Mouse (Mus musculus) urinary bladder, adult 2 months (tissue): ENCODE data around the gene Dus4l. TPM values are rescaled to one million over a fixed set of nuclear protein-coding genes. Genes with fewer than 3 reads are reported as not detected.
"Not testable (repeated sequence)": the region's sequence is repeated elsewhere in the genome, so short reads cannot be mapped to it uniquely, and the experiment has no call there.

Experiments used
- DNase-seq: peaks from one replicate; pipeline ENCODE4 v3.0.0; 2022; ENCODE audit warnings: low spot score
- polyA plus RNA-seq: library from polyadenylated mRNA; depleted of rRNA; stranded (reverse); fragments of >200 nt; gene quantifications from 2 replicates; pipeline ENCODE4 v1.2.3, GENCODE M21; 2012; rRNA removed

Gene Dus4l
- polyA plus RNA-seq, result 6.9 and 7.1 TPM in 2 replicates

DNA sequence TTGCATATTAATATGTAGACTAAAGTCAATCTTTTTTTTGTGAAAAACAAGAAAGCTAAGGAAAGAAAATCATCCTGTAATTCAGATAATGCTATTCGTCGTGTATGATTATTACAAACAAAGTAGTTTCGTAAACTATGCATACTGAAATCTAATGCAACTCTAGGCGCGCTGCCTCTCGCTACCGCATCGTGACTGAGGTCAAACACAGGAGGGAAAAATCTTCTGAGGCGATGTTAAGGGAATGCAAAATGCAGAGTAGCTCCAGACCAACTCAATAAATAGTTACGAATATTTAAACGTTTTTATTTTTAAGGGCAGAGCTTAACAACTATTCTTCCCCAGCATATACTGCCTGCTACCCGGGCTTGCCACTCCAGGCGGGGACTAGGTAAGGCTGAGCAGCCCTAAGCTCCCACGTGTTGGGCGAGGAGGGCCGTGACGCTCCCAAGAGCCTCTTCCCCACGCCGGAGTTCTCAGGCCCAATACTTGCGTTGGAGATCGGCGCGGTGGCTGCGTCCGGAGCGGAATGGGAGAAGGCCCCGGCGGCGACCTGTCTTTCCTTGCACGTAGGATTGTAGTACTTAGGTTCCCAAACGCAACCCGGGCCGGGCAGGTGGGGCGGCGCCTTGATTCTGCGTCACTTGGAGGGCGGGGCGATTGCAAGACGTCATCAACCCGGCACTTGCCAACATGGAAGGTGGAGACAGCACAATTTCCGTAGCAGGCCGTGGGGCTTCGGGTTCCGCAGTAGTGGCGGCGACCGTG, at the start of gene Dus4l, which contains the start of gene Cog5:
Gene Dus4l (minus strand): TSS at position 630 of the 768 bp plus-strand sequence.
Gene Cog5 (plus strand): TSS at position 673 of the 768 bp plus-strand sequence.
- DNase-seq, result peak; percentile 99

DNA sequence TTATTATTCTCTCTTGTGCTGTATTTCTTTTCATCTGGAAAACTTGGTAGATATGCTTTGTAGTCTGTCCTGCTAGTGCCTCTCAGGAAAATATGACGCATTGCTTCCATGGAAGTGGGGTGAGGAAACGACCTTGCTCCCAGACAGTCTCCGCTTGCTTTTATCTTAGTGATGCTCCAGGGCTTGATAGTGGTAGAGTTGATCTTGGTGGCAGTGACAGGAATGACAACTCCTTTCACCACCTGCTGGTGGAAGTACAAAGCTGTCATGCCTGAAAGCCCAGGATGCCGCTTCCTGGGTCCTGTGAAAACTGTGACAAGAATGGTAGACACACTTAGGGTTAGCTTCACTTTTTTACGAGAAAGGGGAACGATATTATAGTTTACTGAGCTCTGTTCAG, 49.3 kb upstream of the Dus4l start:
- DNase-seq, result no peak

GRCm38 (mm10) chr12:31701411-31701810, 46.8 kb upstream of the Dus4l start:
- no peak for DNase-seq

DNA sequence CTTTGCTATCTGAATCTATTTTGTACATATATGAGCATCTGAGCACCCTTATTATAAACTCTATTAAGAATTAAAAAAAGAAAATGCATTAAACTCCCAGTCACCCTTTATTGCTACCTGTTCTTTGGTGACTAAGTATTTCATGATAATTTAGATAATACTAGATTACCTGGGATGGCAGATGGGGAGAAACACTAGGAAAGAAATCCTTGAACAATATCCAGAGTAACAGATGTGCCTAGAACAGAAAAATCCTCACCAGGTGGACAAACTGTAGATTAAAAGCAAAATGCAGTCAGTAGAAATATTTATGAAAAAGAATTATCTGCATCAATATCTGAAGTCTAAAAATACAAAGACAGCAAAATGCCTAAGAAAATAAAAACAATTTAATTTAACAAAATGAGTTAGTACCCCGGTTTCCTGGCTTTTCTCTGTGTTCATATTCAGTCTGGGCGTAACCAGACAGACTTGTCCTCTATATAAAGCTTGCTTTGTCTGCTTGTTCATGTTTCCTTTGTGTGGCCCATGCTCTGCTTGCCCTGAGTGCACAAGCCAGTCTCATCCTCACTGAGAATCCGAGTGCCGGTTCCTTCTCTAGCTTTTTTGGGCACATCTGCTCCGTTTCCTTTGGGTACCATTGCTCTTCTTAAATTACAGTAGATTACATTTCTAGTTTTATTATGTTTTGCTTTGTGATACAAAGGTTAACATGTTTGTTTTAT, 46.2 kb upstream of the Dus4l start:
- DNase-seq, result no peak

GRCm38 (mm10) chr12:31693278-31693677, 38.7 kb upstream of the Dus4l start:
- DNase-seq, result no peak

DNA sequence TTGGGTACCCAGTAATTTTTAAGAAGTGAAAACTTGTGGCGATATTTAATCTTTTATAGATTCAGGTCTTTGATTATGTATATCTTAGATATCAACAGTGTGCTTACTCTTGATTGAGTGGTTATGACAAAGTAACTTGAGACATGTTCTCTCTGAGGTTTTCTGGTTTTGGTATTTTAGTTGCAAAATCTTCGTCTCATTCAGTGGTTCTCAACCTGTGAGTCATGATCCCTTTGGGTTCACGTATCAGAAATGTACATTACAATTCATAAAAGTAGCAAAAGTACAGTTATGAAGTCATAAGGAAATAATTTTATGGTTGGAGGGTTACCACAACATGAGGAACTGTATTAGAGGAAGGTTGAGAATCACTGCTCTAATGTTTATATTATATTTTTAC, 32.1 kb upstream of the Dus4l start:
- no peak for DNase-seq

DNA sequence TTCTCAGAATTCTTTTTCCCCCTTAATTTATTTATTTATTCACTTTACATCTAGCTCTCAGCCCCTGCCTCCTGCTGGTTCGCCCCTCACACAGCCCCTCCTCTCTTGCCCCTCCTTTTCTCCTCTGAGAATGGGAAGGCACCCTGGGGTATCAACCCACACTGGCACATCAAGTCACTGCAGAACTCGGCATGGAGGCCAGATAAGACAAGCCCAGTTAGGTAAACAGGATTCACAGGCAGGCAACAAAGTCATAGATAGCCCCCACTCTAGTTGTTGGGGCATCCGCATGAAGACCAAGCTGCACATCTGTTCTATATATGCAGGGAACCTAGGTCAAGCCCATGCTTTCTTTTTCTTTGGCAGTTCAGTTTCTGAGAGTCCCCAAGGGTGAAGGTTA, 12.6 kb upstream of the Dus4l start:
- no peak for DNase-seq

DNA sequence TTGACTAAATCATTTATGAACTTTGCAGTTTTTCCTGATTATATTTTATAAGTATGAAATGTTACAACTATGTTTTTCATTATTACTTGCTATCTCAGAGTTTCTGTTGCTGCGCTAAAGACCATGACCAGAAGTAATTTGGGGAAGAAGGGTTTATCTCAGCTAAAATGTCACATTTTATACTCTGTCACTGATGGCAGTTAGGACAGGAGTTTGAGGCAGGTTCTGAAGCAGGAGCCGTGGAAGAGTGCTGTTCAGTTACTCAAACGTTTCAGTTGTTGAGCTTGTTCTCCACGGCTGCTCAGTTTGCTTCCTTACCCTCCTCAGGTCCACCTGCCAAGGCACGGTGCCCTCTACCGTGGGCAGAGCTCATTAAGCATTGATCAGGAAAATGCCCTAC, 11.4 kb upstream of the Dus4l start:
- DNase-seq, result no peak

- DNase-seq, result no peak
These were observed 2.2 kb upstream of the Dus4l start for GRCm38 (mm10) chr12:31656841-31657240.

DNA sequence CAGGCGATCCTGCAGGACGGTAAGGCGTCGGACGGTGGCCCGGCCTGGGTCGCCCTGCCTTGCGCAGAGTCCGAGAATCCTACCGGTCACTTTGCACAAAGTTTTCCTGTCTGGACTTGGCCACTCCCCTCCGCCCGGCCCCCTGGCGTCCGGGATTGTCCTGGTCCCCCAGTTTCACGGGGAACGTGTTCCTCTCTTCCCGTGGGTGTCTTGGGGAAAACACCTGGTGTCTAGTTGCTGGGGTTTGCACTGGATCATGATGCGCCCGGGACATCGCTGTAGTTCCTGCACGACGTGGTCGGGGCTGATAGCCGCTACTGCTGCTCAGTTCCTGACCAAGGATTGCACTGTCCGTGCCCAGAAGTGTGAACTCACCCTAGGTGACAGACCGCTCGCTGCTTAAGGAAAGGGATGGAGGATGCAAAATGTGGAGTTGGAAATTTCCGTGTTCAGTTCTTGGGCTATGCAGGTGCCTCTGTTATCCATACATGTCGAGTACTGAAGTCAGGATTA, 395 bp upstream of the Dus4l start:
- no peak for DNase-seq

DNA sequence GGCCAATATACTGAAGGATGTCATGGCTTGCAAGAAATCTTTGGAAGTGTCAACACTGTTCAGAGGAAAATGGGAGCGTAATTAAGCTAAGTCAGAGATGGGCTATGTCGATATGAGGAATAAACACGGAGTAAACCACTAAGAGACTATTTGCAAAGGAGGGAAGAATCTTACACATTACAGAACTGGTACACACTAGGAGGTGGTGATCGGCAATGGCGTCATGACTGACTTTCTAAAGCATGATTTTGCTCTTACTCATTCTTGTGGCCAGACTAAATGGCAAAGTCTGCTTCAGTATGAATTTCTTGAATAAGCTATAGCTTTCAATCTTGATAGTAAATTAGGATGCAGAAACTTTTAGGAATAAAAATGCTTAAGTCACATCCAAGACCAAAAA, 1.0 kb downstream of the Dus4l start:
- no peak for DNase-seq

GRCm38 (mm10) chr12:31635240-31635607, 19.4 kb downstream of the Dus4l start:
- DNase-seq, result no peak

- peak; percentile 69 for DNase-seq
These were observed 20.0 kb downstream of the Dus4l start, which contains the start of gene Bcap29 for GRCm38 (mm10) chr12:31634343-31635239. TSS of gene Bcap29 (minus strand) at chr12:31634658.

DNA sequence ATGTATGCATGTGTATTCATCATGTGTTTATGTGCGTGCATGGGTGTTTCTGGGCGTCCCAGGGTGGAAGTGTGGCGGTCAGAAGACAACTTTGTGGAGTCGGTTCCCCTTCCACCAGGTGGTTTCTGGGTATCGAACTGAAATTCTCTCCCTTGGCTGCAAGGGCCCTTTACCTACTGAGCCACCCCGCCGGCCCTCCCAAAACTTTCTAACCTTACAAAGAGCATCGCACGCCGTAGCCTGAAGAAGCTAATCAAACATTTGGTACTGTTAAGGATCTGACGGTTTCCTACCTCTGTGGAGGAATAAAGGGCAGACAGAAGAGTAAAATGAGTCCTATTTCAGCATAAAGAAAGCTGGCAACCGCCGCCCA, 20.7 kb downstream of the Dus4l start:
- DNase-seq, result peak; percentile 21

GRCm38 (mm10) chr12:31628396-31628795, 26.2 kb downstream of the Dus4l start:
- not testable (repeated sequence) for DNase-seq

DNA sequence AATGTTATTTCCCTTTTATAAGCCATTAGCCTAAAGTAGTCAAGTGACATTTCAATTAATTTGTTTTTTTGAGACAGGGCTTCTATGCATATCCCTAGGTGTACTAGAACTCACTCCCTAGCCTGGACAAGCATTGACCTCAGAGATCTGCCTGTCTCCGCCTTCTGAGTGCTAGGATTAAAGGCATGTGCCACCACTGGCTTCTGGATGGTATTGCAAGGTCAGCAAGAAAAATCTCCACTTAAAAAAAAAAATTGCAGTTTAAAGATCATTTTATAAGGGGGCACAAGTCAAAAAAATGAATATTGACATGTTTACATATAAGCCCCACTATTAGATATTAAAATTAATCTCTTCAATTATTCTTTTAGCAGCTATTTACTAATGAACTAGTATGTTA, 29.6 kb downstream of the Dus4l start:
- no peak for DNase-seq

DNA sequence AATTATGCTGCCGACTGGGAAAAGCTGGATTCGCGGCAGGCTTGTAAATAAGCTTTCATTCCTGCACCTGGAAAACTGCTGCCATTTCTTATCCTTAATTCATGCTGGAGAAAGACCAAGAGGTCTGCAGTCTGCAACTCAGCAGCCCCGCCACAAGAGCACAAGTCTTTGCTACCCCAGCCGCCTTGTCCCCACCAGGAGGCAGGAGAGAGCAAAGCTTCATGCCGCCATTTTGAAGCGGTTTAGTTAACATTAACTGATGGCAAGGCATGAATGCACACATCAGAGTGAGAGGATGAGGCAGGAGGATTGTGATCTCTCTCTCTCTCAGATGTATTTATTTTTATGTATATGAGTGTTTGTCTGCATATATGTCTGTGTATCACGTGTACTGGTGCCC, 34.5 kb downstream of the Dus4l start:
- DNase-seq, result no peak

GRCm38 (mm10) chr12:31613353-31613752, 41.3 kb downstream of the Dus4l start:
- no peak for DNase-seq

- no peak for DNase-seq
These were observed 46.5 kb downstream of the Dus4l start for GRCm38 (mm10) chr12:31608138-31608537.

GRCm38 (mm10) chr12:31604894-31605293, 49.7 kb downstream of the Dus4l start:
- no peak for DNase-seq

- DNase-seq, result no peak
These were observed 51.0 kb downstream of the Dus4l start for GRCm38 (mm10) chr12:31603586-31603985.

DNA sequence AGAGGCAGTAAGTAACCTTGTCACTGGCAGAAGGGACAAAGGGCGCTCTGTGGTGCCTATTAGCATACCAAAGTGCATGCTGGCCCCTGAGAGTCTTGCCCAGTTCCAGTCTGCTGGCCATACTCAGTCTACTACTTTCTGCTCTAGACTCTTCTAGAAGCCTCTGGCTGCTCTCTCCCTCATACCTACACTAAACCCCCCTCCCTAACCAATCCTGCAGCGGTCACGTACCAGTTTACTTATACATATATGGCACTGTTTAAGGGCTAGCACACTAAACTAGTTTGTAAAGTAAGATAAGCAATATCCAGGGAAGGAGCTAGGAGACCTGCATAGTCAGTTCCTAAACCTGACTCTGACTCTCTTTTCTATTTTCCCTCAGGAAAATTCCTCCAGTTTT, 60.3 kb downstream of the Dus4l start:
- no peak for DNase-seq
